Mouse (Mus musculus): ENCODE measurements around the gene Amy2a5. TPM values are rescaled to one million over a fixed set of nuclear protein-coding genes. Genes with fewer than 3 reads are reported as not detected.
"Not testable (repeated sequence)": the region's sequence is repeated elsewhere in the genome, so short reads cannot be mapped to it uniquely, and the experiment has no call there.

Gene Amy2a5
- not detected for total RNA-seq (2021)
- long read RNA-seq, experiment 1, result 0 reads
- long read RNA-seq, experiment 2, result 0 reads

DNA sequence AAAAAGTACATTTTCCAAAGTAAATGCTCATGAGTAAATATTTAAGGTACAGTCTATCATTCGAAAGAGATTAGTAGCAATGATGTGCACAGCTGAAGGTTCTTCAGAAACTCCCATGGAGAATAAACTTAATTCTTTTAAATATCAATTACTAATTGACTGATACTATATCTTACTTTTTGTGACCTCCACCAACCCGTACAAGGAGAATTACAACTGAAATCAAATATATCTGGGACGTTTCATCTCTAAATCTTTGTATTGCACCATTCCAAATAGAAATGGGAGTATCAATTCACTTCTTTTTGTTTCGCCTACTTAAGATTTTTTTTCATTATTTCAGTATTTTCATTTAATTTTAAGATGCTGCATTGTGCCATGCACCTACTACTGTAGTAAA, at the start of gene Amy2a5:
Amy2a5 (minus strand) TSS at position 101 of the 400 bp plus-strand sequence.
- DNase-seq; intact Hi-C loops (cut with DNase I; ENCODE audit: low total_unique reads): not testable (repeated sequence)

DNA sequence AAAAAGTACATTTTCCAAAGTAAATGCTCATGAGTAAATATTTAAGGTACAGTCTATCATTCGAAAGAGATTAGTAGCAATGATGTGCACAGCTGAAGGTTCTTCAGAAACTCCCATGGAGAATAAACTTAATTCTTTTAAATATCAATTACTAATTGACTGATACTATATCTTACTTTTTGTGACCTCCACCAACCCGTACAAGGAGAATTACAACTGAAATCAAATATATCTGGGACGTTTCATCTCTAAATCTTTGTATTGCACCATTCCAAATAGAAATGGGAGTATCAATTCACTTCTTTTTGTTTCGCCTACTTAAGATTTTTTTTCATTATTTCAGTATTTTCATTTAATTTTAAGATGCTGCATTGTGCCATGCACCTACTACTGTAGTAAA, 32.7 kb upstream of the Amy2a5 start, which contains the start of gene Amy2a4:
Amy2a4 (minus strand) TSS at position 101 of the 400 bp plus-strand sequence.
- intact Hi-C loops (cut with DNase I; ENCODE audit: low total_unique reads); DNase-seq: not testable (repeated sequence)

DNA sequence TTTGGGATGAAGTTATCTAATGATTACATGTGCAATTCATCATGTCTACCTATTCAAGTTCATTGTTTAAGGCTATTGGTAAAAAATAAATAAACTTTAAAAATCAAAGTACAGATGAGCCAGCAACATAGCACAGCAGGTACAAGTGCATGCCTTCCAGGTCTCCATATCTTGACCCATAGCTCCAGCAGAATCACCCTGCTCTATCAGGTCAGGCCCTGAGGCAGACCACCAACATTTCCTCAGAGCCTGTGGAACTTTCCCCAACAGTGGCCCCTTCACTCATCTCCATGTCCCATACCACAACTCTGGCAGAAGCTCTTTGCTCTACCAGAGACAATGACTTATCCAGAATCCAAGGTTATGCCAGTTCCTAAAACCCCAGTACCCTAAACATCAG, 21.6 kb upstream of the Amy2a5 start:
- DNase-seq; intact Hi-C loops (cut with DNase I; ENCODE audit: low total_unique reads): not testable (repeated sequence)

DNA sequence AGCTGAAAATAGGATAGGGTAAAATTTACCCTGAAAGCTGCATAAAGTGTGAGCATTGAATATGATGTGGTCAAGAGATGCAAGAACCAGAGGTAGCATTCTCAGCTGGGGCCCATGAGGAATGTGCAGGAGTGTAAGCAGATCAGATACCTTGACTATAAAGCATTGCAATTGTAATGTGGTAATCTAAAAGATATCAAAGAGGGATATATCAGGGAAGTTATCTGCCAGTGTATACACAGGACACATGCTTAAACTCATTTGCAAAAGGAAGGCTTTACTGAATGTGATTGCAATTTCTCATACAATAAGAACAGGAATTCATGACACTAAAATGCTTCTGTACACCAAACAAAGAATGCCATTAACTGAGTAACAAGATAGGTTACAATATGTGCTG, 20.9 kb upstream of the Amy2a5 start:
- intact Hi-C loops (cut with DNase I; ENCODE audit: low total_unique reads), result not testable (repeated sequence)

DNA sequence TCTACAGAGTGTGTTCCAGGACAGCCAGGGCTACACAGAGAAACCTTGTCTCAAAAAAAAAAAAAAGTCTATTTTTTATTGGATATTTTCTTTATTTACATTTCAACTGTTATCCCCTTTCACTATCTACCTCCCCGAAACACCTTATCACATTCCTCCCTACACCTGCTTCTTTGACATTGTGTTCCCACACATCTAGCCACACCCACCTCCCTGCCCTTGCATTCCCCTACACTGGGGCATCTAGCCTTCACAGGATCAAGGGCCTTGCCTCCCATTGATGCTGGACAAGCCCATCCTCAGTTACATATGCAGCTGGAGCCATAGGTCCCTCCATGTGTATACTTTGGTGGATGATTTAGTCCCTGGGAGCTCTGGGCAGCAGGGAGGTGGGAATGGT, 31.5 kb downstream of the Amy2a5 start:
- DNase-seq, result no peak
- intact Hi-C loops (cut with DNase I; ENCODE audit: low total_unique reads), result no loop called here

More for the DNA sequence above, 20.9 kb upstream of the Amy2a5 start:
- not testable (repeated sequence) for DNase-seq

Other genes starting within 250 kb of the Amy2a5 start
- gene Amy2a4, start 32.6 kb upstream of the Amy2a5 start, total RNA-seq (2021), result not detected
- gene Amy2a3, start 65.2 kb upstream of the Amy2a5 start, total RNA-seq (2021), result not detected
- gene Amy2a2, start 97.8 kb upstream of the Amy2a5 start, total RNA-seq (2021), result not detected